Mouse (Mus musculus): ENCODE results near the gene Furin. TPM values are rescaled to one million over a fixed set of nuclear protein-coding genes. Genes with fewer than 3 reads are reported as not detected.

Furin gene
- total and polyA plus RNA-seq, 3 experiments: 1.5 to 20.9 (median 13.5) TPM

- H3K79me2 ChIP-seq (replicated peaks; ENCODE audit: control insufficient read depth, extremely low read depth, insufficient read depth, poor library complexity, severe bottlenecking): no peaks in the 10 kb centered on the region
- peaks cover 14 to 47% of the 10 kb centered on the region in 2 experiments for H3K4me1 ChIP-seq (ENCODE audit: control insufficient read depth in 1 of 2, insufficient read depth in 2 of 2)
- H3K9ac ChIP-seq (ENCODE audit: insufficient read depth, low read depth): no peak overlapping the region
- dilution Hi-C loops (cut with MboI; ENCODE audit: extremely low pct_ligation_motif_present, extremely low pct_unique_long_range_greater_than_20kb, low sequenced_read_pairs) (no loop called here), in situ Hi-C loops (cut with MboI; ENCODE audit: low pct_ligation_motif_present, low pct_unique_long_range_greater_than_20kb, low sequenced_read_pairs) (loop anchor here (5.0 kb wide), 1 partner anchor 35 kb away; no protein-coding TSS in a partner anchor)
- no peaks in the 10 kb centered on the region for H3K9me3 ChIP-seq (replicated peaks; ENCODE audit: low read length)
- no peak for TF ChIP-seq JUN (IDR thresholded peaks at IDR 0.05; ENCODE audit: insufficient read depth, low read depth, low read length)
- no peak for TF ChIP-seq NRF1 (IDR thresholded peaks at IDR 0.05; ENCODE audit: low read depth, low read length)
- TF ChIP-seq MYC (IDR thresholded peaks at IDR 0.05; ENCODE audit: low read depth, low read length): no peak
- no peak for TF ChIP-seq HCFC1 (IDR thresholded peaks at IDR 0.05; ENCODE audit: low read depth, low read length)
- no peaks in the 10 kb centered on the region for H3K36me3 ChIP-seq (replicated peaks in 1 of 2; ENCODE audit: control insufficient read depth in 1 of 2, insufficient read depth in 1 of 2, low read length in 1 of 2)
- H3K4me3 ChIP-seq (replicated peaks in 1 of 3; ENCODE audit: low read depth in 2 of 3, low read length in 2 of 3, poor library complexity in 1 of 3): no peak overlapping the region
- H3K27ac ChIP-seq (ENCODE audit: insufficient read depth, low read depth): no peak overlapping the region
- H3K4me2 ChIP-seq (ENCODE audit: insufficient read depth, low read depth, poor library complexity, severe bottlenecking): no peak overlapping the region
- no peak for DNase-seq (ENCODE audit: extremely low read depth)
- no peaks in the 10 kb centered on the region for H3K27me3 ChIP-seq (replicated peaks)
Measured at GRCm38 (mm10) chr7:80407712-80408111, 2.5 kb upstream of the Furin start.

GRCm38 (mm10) chr7:80406186-80406585 is 950 bp upstream of the Furin start:
- Histone ChIP-seq H3K4me2 (ENCODE audit: insufficient read depth, low read depth, poor library complexity, severe bottlenecking) (no peak overlapping the region), H3K9me3 (replicated peaks; ENCODE audit: low read length) (no peaks in the 10 kb centered on the region), H3K79me2 (replicated peaks; ENCODE audit: control insufficient read depth, extremely low read depth, insufficient read depth, poor library complexity, severe bottlenecking) (peaks cover 5% of the 10 kb centered on the region), H3K9ac (ENCODE audit: insufficient read depth, low read depth) (no peak overlapping the region), H3K27ac (ENCODE audit: insufficient read depth, low read depth) (no peak overlapping the region), H3K4me1 (ENCODE audit: control insufficient read depth in 1 of 2, insufficient read depth in 2 of 2) (peaks cover 10 to 38% of the 10 kb centered on the region in 2 experiments), H3K4me3 (replicated peaks in 1 of 3; ENCODE audit: low read depth in 2 of 3, low read length in 2 of 3, poor library complexity in 1 of 3) (no peak overlapping the region), H3K36me3 (replicated peaks in 1 of 2; ENCODE audit: control insufficient read depth in 1 of 2, insufficient read depth in 1 of 2, low read length in 1 of 2) (no peaks in the 10 kb centered on the region), H3K27me3 (replicated peaks) (no peaks in the 10 kb centered on the region)
- dilution Hi-C loops (cut with MboI; ENCODE audit: extremely low pct_ligation_motif_present, extremely low pct_unique_long_range_greater_than_20kb, low sequenced_read_pairs) (no loop called here), in situ Hi-C loops (cut with MboI; ENCODE audit: low pct_ligation_motif_present, low pct_unique_long_range_greater_than_20kb, low sequenced_read_pairs) (loop anchor here (5.0 kb wide), 1 partner anchor 36 kb away; no protein-coding TSS in a partner anchor)
- TF ChIP-seq ZNF384 (IDR thresholded peaks at IDR 0.05; ENCODE audit: low read depth, low read length): no peak
- TF ChIP-seq CHD2 (IDR thresholded peaks at IDR 0.05; ENCODE audit: low read length): no peak
- no peak for TF ChIP-seq SMC3 (IDR thresholded peaks at IDR 0.05; ENCODE audit: low read depth, low read length)
- TF ChIP-seq TCF12 (IDR thresholded peaks at IDR 0.05; ENCODE audit: low read depth, low read length): no peak
- no peak for TF ChIP-seq POLR2A (IDR thresholded peaks at IDR 0.05; ENCODE audit: low read depth, low read length)
- TF ChIP-seq NELFE (IDR thresholded peaks at IDR 0.05; ENCODE audit: low read depth, low read length): no peak
- no peak for TF ChIP-seq PAX5 (IDR thresholded peaks at IDR 0.05; ENCODE audit: low read length)
- no peak for TF ChIP-seq MXI1 (IDR thresholded peaks at IDR 0.05; ENCODE audit: low read depth, low read length)
- no peak for DNase-seq (ENCODE audit: extremely low read depth)

GRCm38 (mm10) chr7:80404101-80404894 is 938 bp downstream of the Furin start:
- Histone ChIP-seq H3K4me1 (ENCODE audit: control insufficient read depth in 1 of 2, insufficient read depth in 2 of 2) (peaks cover 21 to 51% of the 10 kb centered on the region in 2 experiments), H3K36me3 (replicated peaks in 1 of 2; ENCODE audit: control insufficient read depth in 1 of 2, insufficient read depth in 1 of 2, low read length in 1 of 2) (no peaks in the 10 kb centered on the region), H3K9me3 (replicated peaks; ENCODE audit: low read length) (no peaks in the 10 kb centered on the region), H3K9ac (ENCODE audit: insufficient read depth, low read depth) (no peak overlapping the region; the same call in 1 of the 2 replicates), H3K27ac (ENCODE audit: insufficient read depth, low read depth) (peak overlapping the region; percentile 43; the same call in 1 of the 2 replicates), H3K4me3 (replicated peaks in 1 of 3; ENCODE audit: low read depth in 2 of 3, low read length in 2 of 3, poor library complexity in 1 of 3) (peak overlapping the region in 2 of 3 experiments; percentile 56 to 83), H3K79me2 (replicated peaks; ENCODE audit: control insufficient read depth, extremely low read depth, insufficient read depth, poor library complexity, severe bottlenecking) (peaks cover 23% of the 10 kb centered on the region), H3K4me2 (ENCODE audit: insufficient read depth, low read depth, poor library complexity, severe bottlenecking) (peak overlapping the region; percentile 60), H3K27me3 (replicated peaks) (no peaks in the 10 kb centered on the region)
- peak; percentile 90 for DNase-seq (ENCODE audit: extremely low read depth)
- in situ Hi-C loops (cut with MboI; ENCODE audit: low pct_ligation_motif_present, low pct_unique_long_range_greater_than_20kb, low sequenced_read_pairs): no loop called here
- dilution Hi-C loops (cut with MboI; ENCODE audit: extremely low pct_ligation_motif_present, extremely low pct_unique_long_range_greater_than_20kb, low sequenced_read_pairs): no loop called here
- no peak for TF ChIP-seq E2F4 (IDR thresholded peaks at IDR 0.05; ENCODE audit: insufficient replicate concordance, low read depth, low read length)
- TF ChIP-seq POLR2AphosphoS2 (IDR thresholded peaks at IDR 0.05; ENCODE audit: low read depth, low read length): 0 out of 2 replicates have a peak, but pooled peaks have one; percentile 36
- TF ChIP-seq RCOR1 (conservative IDR thresholded peaks at IDR 0.05; ENCODE audit: low read depth, low read length): no peak; the same call in none of the 2 replicates
- no peak for TF ChIP-seq ZKSCAN1 (IDR thresholded peaks at IDR 0.05; ENCODE audit: borderline replicate concordance, low read depth, low read length)
- no peak for TF ChIP-seq PAX5 (IDR thresholded peaks at IDR 0.05; ENCODE audit: low read length)
- TF ChIP-seq BHLHE40 (IDR thresholded peaks at IDR 0.05; ENCODE audit: low read depth, low read length): peak; percentile 90
- no peak for TF ChIP-seq CTCF (conservative IDR thresholded peaks at IDR 0.05 in 1 of 2, IDR thresholded peaks at IDR 0.05 in 1 of 2; ENCODE audit: low read depth in 2 of 2, low read length in 2 of 2)
- TF ChIP-seq ZMIZ1 (IDR thresholded peaks at IDR 0.05; ENCODE audit: low read depth, low read length): peak; percentile 57; the same call in 1 of the 2 replicates
- peak; percentile 99 for TF ChIP-seq ETS1 (conservative IDR thresholded peaks at IDR 0.05; ENCODE audit: low read depth, low read length)
- peak; percentile 69 for TF ChIP-seq ELF1 (IDR thresholded peaks at IDR 0.05; ENCODE audit: low read depth, low read length)
- TF ChIP-seq CHD1 (IDR thresholded peaks at IDR 0.05; ENCODE audit: low read depth, low read length): peak; percentile 40; the same call in 1 of the 2 replicates
- TF ChIP-seq EP300 (IDR thresholded peaks at IDR 0.05; ENCODE audit: low read length): peak; percentile 95
- peak; percentile 80 for TF ChIP-seq MAFK (IDR thresholded peaks at IDR 0.05; ENCODE audit: insufficient replicate concordance, low read length)
- no peak for TF ChIP-seq HCFC1 (IDR thresholded peaks at IDR 0.05; ENCODE audit: low read depth, low read length)
- peak; percentile 94 for TF ChIP-seq MAZ (IDR thresholded peaks at IDR 0.05; ENCODE audit: low read depth, low read length)
